Mouse (Mus musculus) macrophage (primary cell): ENCODE measurements around the gene Oas3. TPM values are rescaled to one million over a fixed set of nuclear protein-coding genes. Genes with fewer than 3 reads are reported as not detected.

Experiments used
- H3K27ac ChIP-seq: fragments of 350-480 bp; formaldehyde crosslinking; 2 replicates; pipeline ENCODE4 v1.9.0; 2021
- H3K36me3 ChIP-seq: fragments of 350-480 bp; formaldehyde crosslinking; 2 replicates; pipeline ENCODE4 v1.9.0; 2021; ENCODE audit errors: inconsistent target
- H3K4me3 ChIP-seq: fragments of 350-480 bp; formaldehyde crosslinking; 2 replicates; pipeline ENCODE4 v1.9.0; 2021; ENCODE audit errors: inconsistent target
- H3K79me2 ChIP-seq: fragments of 350-480 bp; formaldehyde crosslinking; 2 replicates; pipeline ENCODE4 v1.9.0; 2021; ENCODE audit errors: inconsistent target
- WGBS: methylation state at CpG from one replicate; pipeline ENCODE4 v1.1.7; 2026; ENCODE audit warnings: inconsistent platforms; ENCODE audit not compliant: missing documents; 5-methylcytosine and 5-hydroxymethylcytosine counted together
- polyA plus RNA-seq: library from polyadenylated mRNA; stranded (reverse); fragments of 250-400 nt; gene quantifications from 3 replicates; pipeline ENCODE4 v1.2.4, GENCODE M21; 2018; ENCODE audit warnings: inconsistent platforms

The Oas3 gene
- polyA plus RNA-seq, 1 experiment from 2014 or later: 41.1 TPM

- H3K4me3 ChIP-seq: no peak overlapping the region
- 0 out of 2 replicates have a peak overlapping the region, but pooled peaks have one; percentile 5 for H3K27ac ChIP-seq
- WGBS: 4% methylated on average over 3 of the region's 3 CpGs
- peaks cover 26% of the 10 kb centered on the region for H3K79me2 ChIP-seq
- H3K36me3 ChIP-seq: peaks cover 2% of the 10 kb centered on the region; the same call in 1 of the 2 replicates
Observed at GRCm38 (mm10) chr5:120779922-120780321, 2.5 kb upstream of the Oas3 start.

GRCm38 (mm10) chr5:120778941-120779340 is 1.5 kb upstream of the Oas3 start:
- WGBS: 57% methylated on average over 2 of the region's 2 CpGs
- H3K4me3 ChIP-seq: no peak overlapping the region
- no peak overlapping the region for H3K27ac ChIP-seq
- H3K36me3 ChIP-seq: peaks cover 12% of the 10 kb centered on the region
- peaks cover 36% of the 10 kb centered on the region for H3K79me2 ChIP-seq

- WGBS: 82% methylated on average over 5 of the region's 5 CpGs
- H3K27ac ChIP-seq: peak overlapping the region; percentile 80
- peaks cover 33% of the 10 kb centered on the region for H3K36me3 ChIP-seq
- peaks cover 53% of the 10 kb centered on the region for H3K79me2 ChIP-seq
- H3K4me3 ChIP-seq: peak overlapping the region; percentile 78
Observed at GRCm38 (mm10) chr5:120776801-120777200, 660 bp downstream of the Oas3 start.

GRCm38 (mm10) chr5:120775287-120775985 is 2.0 kb downstream of the Oas3 start:
- peaks cover 65% of the 10 kb centered on the region for H3K79me2 ChIP-seq
- peak overlapping the region; percentile 80 for H3K27ac ChIP-seq
- WGBS: 5% methylated on average over 14 of the region's 14 CpGs
- peaks cover 47% of the 10 kb centered on the region for H3K36me3 ChIP-seq
- peak overlapping the region; percentile 78; the same call in 1 of the 2 replicates for H3K4me3 ChIP-seq

- peaks cover 94% of the 10 kb centered on the region for H3K36me3 ChIP-seq
- H3K27ac ChIP-seq: no peak overlapping the region
- WGBS: 91% methylated on average over 2 of the region's 3 CpGs
- peaks cover 65% of the 10 kb centered on the region for H3K79me2 ChIP-seq
- H3K4me3 ChIP-seq: no peak overlapping the region
Observed at GRCm38 (mm10) chr5:120769396-120769795, 8.1 kb downstream of the Oas3 start.

- H3K79me2 ChIP-seq: peaks cover 27% of the 10 kb centered on the region; the same call in 1 of the 2 replicates
- no peak overlapping the region for H3K27ac ChIP-seq
- 92% methylated on average over 8 of the region's 8 CpGs for WGBS
- peaks cover 94% of the 10 kb centered on the region for H3K36me3 ChIP-seq
- H3K4me3 ChIP-seq: no peak overlapping the region
Observed at GRCm38 (mm10) chr5:120765010-120765409, 12.5 kb downstream of the Oas3 start.

GRCm38 (mm10) chr5:120761901-120762300 is 15.6 kb downstream of the Oas3 start:
- H3K79me2 ChIP-seq: no peaks in the 10 kb centered on the region; the same call in 1 of the 2 replicates
- no peak overlapping the region for H3K4me3 ChIP-seq
- H3K36me3 ChIP-seq: peaks cover 89% of the 10 kb centered on the region
- WGBS: 90% methylated on average over 6 of the region's 6 CpGs
- H3K27ac ChIP-seq: no peak overlapping the region

GRCm38 (mm10) chr5:120754215-120754614 is 23.2 kb downstream of the Oas3 start:
- no peak overlapping the region for H3K27ac ChIP-seq
- no peak overlapping the region for H3K4me3 ChIP-seq
- peaks cover 5% of the 10 kb centered on the region for H3K79me2 ChIP-seq
- 63% methylated on average over 3 of the region's 4 CpGs for WGBS
- peaks cover 71% of the 10 kb centered on the region for H3K36me3 ChIP-seq

GRCm38 (mm10) chr5:120752786-120753185 is 24.7 kb downstream of the Oas3 start:
- 90% methylated on average over 3 of the region's 3 CpGs for WGBS
- peaks cover 19% of the 10 kb centered on the region for H3K79me2 ChIP-seq

GRCm38 (mm10) chr5:120751206-120751605 is 26.3 kb downstream of the Oas3 start:
- H3K4me3 ChIP-seq: no peak overlapping the region
- 97% methylated on average over 3 of the region's 3 CpGs for WGBS
- H3K27ac ChIP-seq: no peak overlapping the region
- H3K79me2 ChIP-seq: peaks cover 35% of the 10 kb centered on the region
- peaks cover 58% of the 10 kb centered on the region for H3K36me3 ChIP-seq

More at GRCm38 (mm10) chr5:120752786-120753185, 24.7 kb downstream of the Oas3 start:
- Histone ChIP-seq H3K4me3 (no peak overlapping the region), H3K27ac (no peak overlapping the region), H3K36me3 (peaks cover 66% of the 10 kb centered on the region)

- H3K79me2 ChIP-seq: peaks cover 50% of the 10 kb centered on the region
- H3K27ac ChIP-seq: peak within 1 kb of the TSS; percentile 88
- 9% methylated on average over 5 of the region's 5 CpGs for WGBS
- peak within 1 kb of the TSS; percentile 82 for H3K4me3 ChIP-seq
- peaks cover 58% of the 10 kb centered on the region for H3K36me3 ChIP-seq
Observed at GRCm38 (mm10) chr5:120749688-120750087, 27.8 kb downstream of the Oas3 start, which contains the start of gene Oas2. Gene Oas2 (minus strand): TSS chr5:120749853.

- H3K79me2 ChIP-seq: peaks cover 61% of the 10 kb centered on the region
- WGBS: 6% methylated on average over 5 of the region's 5 CpGs
- peaks cover 61% of the 10 kb centered on the region for H3K36me3 ChIP-seq
- no peak overlapping the region for H3K27ac ChIP-seq
- H3K4me3 ChIP-seq: peak overlapping the region; percentile 0; the same call in 1 of the 2 replicates
Observed at GRCm38 (mm10) chr5:120746451-120746850, 31.0 kb downstream of the Oas3 start.

DNA sequence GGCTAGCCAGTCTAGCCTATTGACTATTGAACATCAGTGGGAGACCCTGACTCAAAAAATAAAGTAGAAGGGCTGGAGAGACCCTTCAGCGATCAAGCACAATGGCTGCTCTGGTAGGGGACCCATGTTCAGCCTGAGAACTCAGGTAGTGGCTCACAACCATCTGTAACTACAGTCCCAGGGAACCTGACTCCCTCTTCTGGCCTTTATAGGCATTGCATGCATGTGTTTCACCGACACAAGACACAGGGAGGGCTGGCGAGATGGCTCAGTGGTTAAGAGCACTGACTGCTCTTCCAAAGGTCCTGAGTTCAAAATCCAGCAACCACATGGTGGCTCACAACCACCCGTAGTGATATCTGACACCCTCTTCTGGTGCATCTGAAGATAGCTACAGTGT is 35.3 kb downstream of the Oas3 start:
- H3K79me2 ChIP-seq: peaks cover 35% of the 10 kb centered on the region
- H3K4me3 ChIP-seq: no peak overlapping the region
- WGBS: 66% methylated on average over 4 of the region's 4 CpGs
- H3K27ac ChIP-seq: no peak overlapping the region
- peaks cover 94% of the 10 kb centered on the region for H3K36me3 ChIP-seq

GRCm38 (mm10) chr5:120734380-120734990 is 43.0 kb downstream of the Oas3 start:
- Histone ChIP-seq H3K36me3 (peaks cover 92% of the 10 kb centered on the region), H3K4me3 (no peak overlapping the region), H3K27ac (no peak overlapping the region), H3K79me2 (no peaks in the 10 kb centered on the region)
- WGBS: 90% methylated on average over 14 of the region's 14 CpGs

GRCm38 (mm10) chr5:120733696-120734095 is 43.8 kb downstream of the Oas3 start:
- peaks cover 84% of the 10 kb centered on the region for H3K36me3 ChIP-seq
- WGBS: 93% methylated on average over 3 of the region's 3 CpGs
- no peaks in the 10 kb centered on the region for H3K79me2 ChIP-seq
- no peak overlapping the region for H3K27ac ChIP-seq
- no peak overlapping the region for H3K4me3 ChIP-seq
